Comparison of ENCODE assay signal across 15 mouse cellular contexts in the genomic region with DNA sequence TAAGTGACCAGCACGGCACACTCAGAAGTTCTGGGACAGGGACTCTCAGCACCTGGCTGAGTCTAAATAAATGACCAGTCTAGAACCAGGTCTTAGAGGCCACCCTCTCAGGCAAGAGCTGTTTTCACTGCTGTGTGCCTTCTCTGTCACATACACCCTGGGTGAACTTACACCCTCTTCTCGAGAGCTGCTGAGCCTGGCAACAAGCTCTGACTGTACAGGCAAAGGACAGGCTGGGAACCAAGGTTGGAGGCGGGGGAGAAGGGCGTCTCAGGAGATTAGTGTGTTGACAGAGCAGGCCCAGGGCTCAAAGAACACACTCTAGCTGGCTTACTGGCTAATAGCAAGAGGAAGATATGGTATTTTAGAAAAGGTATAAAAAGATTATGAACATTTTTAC. TPM values are rescaled to one million over a fixed set of nuclear protein-coding genes. Genes with fewer than 3 reads are reported as not detected.
DNase-seq lines count a peak whose midpoint lies in the region; ATAC-seq and TF ChIP-seq lines count a peak whose summit lies in the region.
"Had no signal": no experiment of that assay in that cellular context is flagged by ENCODE, and none has a peak within 500 bp of the region (broad histone marks: within the 10 kb centered on the region; RNA-seq: fewer than 3 reads in every experiment).

No protein-coding gene starts in this region.

- intact Hi-C loops in left cerebral cortex, postnatal 10 days (cut with DNase I): no loop called here

- no peaks in the 10 kb centered on the region for H3K4me1 ChIP-seq in kidney, adult 2 months (ENCODE audit: control insufficient read depth, insufficient read depth, low read length)
- no peaks in the 10 kb centered on the region for H3K4me1 ChIP-seq in kidney, embryonic 15.5 days
- no peaks in the 10 kb centered on the region; the same call in 1 of the 2 replicates for H3K4me1 ChIP-seq in brown adipose tissue, adult 24 weeks (ENCODE audit: control insufficient read depth, insufficient read depth, insufficient read length, low read length)
- peaks cover 20% of the 10 kb centered on the region for H3K4me1 ChIP-seq in heart, embryonic 13.5 days
- H3K4me1 ChIP-seq: forebrain, embryonic 15.5 days; hindbrain, embryonic 13.5 days; limb, embryonic 12.5 days; neural tube, embryonic 12.5 days had no signal

- 64% methylated on average over 4 of the region's 4 CpGs for WGBS in kidney, adult 2 months
- 74% methylated on average over 4 of the region's 4 CpGs for WGBS in kidney, embryonic 15.5 days
- 25% methylated on average over 4 of the region's 4 CpGs for WGBS in heart, embryonic 13.5 days

- no peak overlapping the region for H3K9ac ChIP-seq in kidney, embryonic 15.5 days
- H3K9ac ChIP-seq in heart, embryonic 13.5 days: no peak overlapping the region
- H3K9ac ChIP-seq: forebrain, embryonic 15.5 days; hindbrain, embryonic 13.5 days; limb, embryonic 12.5 days; neural tube, embryonic 12.5 days had no signal

- no peak overlapping the region for H3K4me2 ChIP-seq in kidney, embryonic 15.5 days
- H3K4me2 ChIP-seq in heart, embryonic 13.5 days: peak overlapping the region; percentile 46
- H3K4me2 ChIP-seq: forebrain, embryonic 15.5 days; hindbrain, embryonic 13.5 days; limb, embryonic 12.5 days; midbrain, embryonic 11.5 days; neural tube, embryonic 12.5 days had no signal

- H3K36me3 ChIP-seq in kidney, adult 2 months (ENCODE audit: control insufficient read depth, insufficient read depth, low read length): no peaks in the 10 kb centered on the region; the same call in 1 of the 2 replicates
- H3K36me3 ChIP-seq in kidney, embryonic 15.5 days: peaks cover 53% of the 10 kb centered on the region
- peaks cover 47% of the 10 kb centered on the region for H3K36me3 ChIP-seq in heart, embryonic 13.5 days

- TF ChIP-seq CTCF in kidney, adult 2 months (conservative IDR thresholded peaks at IDR 0.05; ENCODE audit: insufficient read depth, insufficient read length, low read depth, low read length): no peak

- H3K9me3 ChIP-seq in kidney, embryonic 15.5 days (replicated peaks): no peaks in the 10 kb centered on the region
- no peaks in the 10 kb centered on the region; the same call in 1 of the 2 replicates for H3K9me3 ChIP-seq in heart, embryonic 13.5 days
- H3K9me3 ChIP-seq: forebrain, embryonic 15.5 days; hindbrain, embryonic 13.5 days; neural tube, embryonic 12.5 days had no signal

- H3K4me3 ChIP-seq in kidney, adult 2 months (ENCODE audit: insufficient read depth, low read depth, low read length): no peak overlapping the region
- H3K4me3 ChIP-seq in kidney, embryonic 15.5 days (replicated peaks): no peak overlapping the region
- peak overlapping the region; percentile 6; the same call in 1 of the 2 replicates for H3K4me3 ChIP-seq in brown adipose tissue, adult 24 weeks (ENCODE audit: insufficient read depth, low read depth, low read length)
- no peak overlapping the region for H3K4me3 ChIP-seq in heart, embryonic 13.5 days
- H3K4me3 ChIP-seq: forebrain, embryonic 15.5 days; hindbrain, embryonic 13.5 days; limb, embryonic 12.5 days; neural tube, embryonic 12.5 days had no signal

- H3K27ac ChIP-seq in kidney, adult 2 months (ENCODE audit: insufficient read depth, low read depth, low read length): no peak overlapping the region
- no peak overlapping the region for H3K27ac ChIP-seq in kidney, embryonic 15.5 days
- H3K27ac ChIP-seq in brown adipose tissue, adult 24 weeks (replicated peaks; ENCODE audit: low read depth, low read length): peak overlapping the region; percentile 83
- peak overlapping the region; percentile 24 for H3K27ac ChIP-seq in heart, embryonic 13.5 days (replicated peaks)
- H3K27ac ChIP-seq: forebrain, embryonic 15.5 days; hindbrain, embryonic 13.5 days; limb, embryonic 12.5 days; neural tube, embryonic 12.5 days had no signal

- H3K27me3 ChIP-seq in kidney, adult 2 months (replicated peaks; ENCODE audit: control insufficient read depth, insufficient read depth, low read length): no peaks in the 10 kb centered on the region
- no peaks in the 10 kb centered on the region for H3K27me3 ChIP-seq in kidney, embryonic 15.5 days
- no peaks in the 10 kb centered on the region for H3K27me3 ChIP-seq in heart, embryonic 13.5 days (replicated peaks)
- H3K27me3 ChIP-seq: CH12.LX; forebrain, embryonic 15.5 days; hindbrain, embryonic 13.5 days; limb, embryonic 12.5 days; neural tube, embryonic 12.5 days had no signal

- ATAC-seq in kidney, embryonic 15.5 days (replicated peaks; ENCODE audit: low FRiP score): no peak
- peak; percentile 61; the same call in 1 of the 2 replicates for ATAC-seq in heart, embryonic 13.5 days (ENCODE audit: extremely low read depth, insufficient number of reproducible peaks, low FRiP score, low TSS enrichment)
- ATAC-seq: forebrain, embryonic 15.5 days had no signal

- peak; percentile 24 for DNase-seq in kidney, adult 2 months
- DNase-seq in lung, postnatal 14 days: peak; percentile 9
- DNase-seq in thymus, postnatal 0 days (ENCODE audit: low spot score): no peak
- DNase-seq in left cerebral cortex, postnatal 10 days (ENCODE audit: extremely low spot score in 1 of 2, low spot score in 2 of 2): no peak
- no peak for DNase-seq in frontal cortex, adult 2 months (ENCODE audit: extremely low spot score in 1 of 2, low spot score in 1 of 2)
- DNase-seq: right cerebral cortex, postnatal 14 days had no signal

- TF ChIP-seq POLR2A in kidney, adult 2 months (IDR thresholded peaks at IDR 0.05; ENCODE audit: low read depth, low read length): no peak

RNA-seq across cellular contexts. Expression of gene Iars2, which starts 20.3 kb away (rescaled TPM):
- 37.7 and 40.9 TPM in 2 replicates for polyA plus RNA-seq in kidney, adult 2 months (2012; rRNA removed)
- polyA plus RNA-seq in kidney, embryonic 15.5 days (2015; fragmentation: Nextera tagmentation; extraction: Ambion mirVana): 30.4 and 32.7 TPM in 2 replicates
- 71.9 and 72.7 TPM in 2 replicates for polyA plus RNA-seq in brown adipose tissue, adult 24 weeks (2012; ENCODE audit: insufficient read depth, insufficient read length, missing spikeins)
- polyA plus RNA-seq in heart, embryonic 13.5 days (2015; fragmentation: Nextera tagmentation; extraction: Ambion mirVana): 32.8 and 35.6 TPM in 2 replicates
- polyA plus RNA-seq in thymus, postnatal 0 days (2015; fragmentation: Nextera tagmentation; extraction: Ambion mirVana): 28.7 and 31.3 TPM in 2 replicates
- total RNA-seq in left cerebral cortex, postnatal 10 days (2021): 10 to 100 TPM; 29.6 to 30.2 TPM
- 22.3 and 26.1 TPM in 2 replicates for polyA plus RNA-seq in frontal cortex, adult 2 months (2012; rRNA removed)

RNA-seq across cellular contexts. Expression of gene Bpnt1, which starts 23.0 kb away (rescaled TPM):
- polyA plus RNA-seq in kidney, adult 2 months (2012; rRNA removed): 404 and 464 TPM in 2 replicates
- 53.2 and 54.3 TPM in 2 replicates for polyA plus RNA-seq in kidney, embryonic 15.5 days (2015; fragmentation: Nextera tagmentation; extraction: Ambion mirVana)
- polyA plus RNA-seq in brown adipose tissue, adult 24 weeks (2012; ENCODE audit: insufficient read depth, insufficient read length, missing spikeins): 79.7 TPM in 2 replicates
- 25.6 and 25.7 TPM in 2 replicates for polyA plus RNA-seq in heart, embryonic 13.5 days (2015; fragmentation: Nextera tagmentation; extraction: Ambion mirVana)
- polyA plus RNA-seq in thymus, postnatal 0 days (2015; fragmentation: Nextera tagmentation; extraction: Ambion mirVana): 23.9 and 25.4 TPM in 2 replicates
- 10 to 100 TPM; 69.4 to 73.7 TPM for total RNA-seq in left cerebral cortex, postnatal 10 days (2021)
- 89.2 and 93.1 TPM in 2 replicates for polyA plus RNA-seq in frontal cortex, adult 2 months (2012; rRNA removed)

RNA-seq across cellular contexts. Expression of gene Eprs, which starts 53.9 kb away (rescaled TPM):
- polyA plus RNA-seq in kidney, adult 2 months (2012; rRNA removed): 9.7 and 13.0 TPM in 2 replicates
- 142 and 160 TPM in 2 replicates for polyA plus RNA-seq in kidney, embryonic 15.5 days (2015; fragmentation: Nextera tagmentation; extraction: Ambion mirVana)
- polyA plus RNA-seq in brown adipose tissue, adult 24 weeks (2012; ENCODE audit: insufficient read depth, insufficient read length, missing spikeins): 35.6 and 40.4 TPM in 2 replicates
- 106 and 112 TPM in 2 replicates for polyA plus RNA-seq in heart, embryonic 13.5 days (2015; fragmentation: Nextera tagmentation; extraction: Ambion mirVana)
- polyA plus RNA-seq in thymus, postnatal 0 days (2015; fragmentation: Nextera tagmentation; extraction: Ambion mirVana): 89.9 and 99.2 TPM in 2 replicates
- 10 to 100 TPM; 92.5 to 98.2 TPM for total RNA-seq in left cerebral cortex, postnatal 10 days (2021)
- 34.0 and 36.7 TPM in 2 replicates for polyA plus RNA-seq in frontal cortex, adult 2 months (2012; rRNA removed)

Comparison
In these comparisons a context has a peak if more than half of its experiments do, and no peak if none do; other contexts are left out.
1. DNase-seq: peak in kidney, adult 2 months (single experiment) and lung, postnatal 14 days (single experiment); none in thymus, postnatal 0 days (single experiment), left cerebral cortex, postnatal 10 days (0 of 2) and frontal cortex, adult 2 months (0 of 2).
2. H3K27ac ChIP-seq: peak in brown adipose tissue, adult 24 weeks (single experiment) and heart, embryonic 13.5 days (single experiment); none in kidney, adult 2 months (single experiment) and kidney, embryonic 15.5 days (single experiment).